Mouse (Mus musculus) kidney, embryonic 14.5 days (tissue): ENCODE results near the gene Fyb2. TPM values are rescaled to one million over a fixed set of nuclear protein-coding genes. Genes with fewer than 3 reads are reported as not detected.

Experiments used
- polyA plus RNA-seq: library from polyadenylated mRNA; unstranded; fragments of >200 nt; fragmentation: Nextera tagmentation; extraction: Ambion mirVana; gene quantifications from 2 replicates; pipeline ENCODE4 v1.2.1, GENCODE M21; 2014

Gene Fyb2
- polyA plus RNA-seq, 1 experiment from 2014 or later, result 0.79 TPM

Other genes with a start within 250 kb of the Fyb2 start
- not detected in 2 replicates for gene C8b, start 147.1 kb upstream of the Fyb2 start, polyA plus RNA-seq
- not detected in 2 replicates for gene Gm17662, start 56.1 kb upstream of the Fyb2 start, polyA plus RNA-seq
- gene C8a, start 37.1 kb upstream of the Fyb2 start, polyA plus RNA-seq, result 0.51 TPM in 2 replicates
- 2.8 and 5.5 TPM in 2 replicates for gene Prkaa2, start 196.4 kb downstream of the Fyb2 start, polyA plus RNA-seq
- gene Plpp3, start 243.9 kb downstream of the Fyb2 start, polyA plus RNA-seq, result 41.6 and 53.0 TPM in 2 replicates